Mouse (Mus musculus): Measurements from ENCODE around the gene Fignl1. TPM values are rescaled to one million over a fixed set of nuclear protein-coding genes. Genes with fewer than 3 reads are reported as not detected.

The Fignl1 gene
- polyA plus RNA-seq, 1 experiment from 2014 or later: 66.4 TPM

GRCm38 (mm10) chr11:11737562-11737961 lies 71.2 kb downstream of the Fignl1 start:
- WGBS: 67% methylated on average over 2 of the region's 2 CpGs

More at GRCm38 (mm10) chr11:11737562-11737961, 71.2 kb downstream of the Fignl1 start:
- no peaks in the 10 kb centered on the region for H3K36me3 ChIP-seq (ENCODE audit: control insufficient read depth, insufficient read depth, low read length)
- H3K27me3 ChIP-seq (ENCODE audit: control insufficient read depth, insufficient read depth, low read length): no peaks in the 10 kb centered on the region
- H3K9me3 ChIP-seq (ENCODE audit: control insufficient read depth, low read length): no peaks in the 10 kb centered on the region
- H3K4me3 ChIP-seq (ENCODE audit: low read depth, low read length): no peak overlapping the region
- H3K27ac ChIP-seq (ENCODE audit: low read depth, low read length): no peak overlapping the region
- DNase-seq (ENCODE audit: low spot score) (no peak), ATAC-seq (ENCODE audit: low FRiP score) (no peak)
- H3K4me1 ChIP-seq (replicated peaks; ENCODE audit: control insufficient read depth, insufficient read depth, low read length): no peaks in the 10 kb centered on the region
- no peak overlapping the region for H3K4me2 ChIP-seq (replicated peaks; ENCODE audit: low read depth, low read length)
- no peak overlapping the region for H3K9ac ChIP-seq (ENCODE audit: low read depth, low read length)

Other genes with a start within 250 kb of the Fignl1 start
- not detected in 2 replicates for gene 4930512M02Rik, start 181.1 kb downstream of the Fignl1 start, polyA plus RNA-seq (2014; fragmentation: Nextera tagmentation; extraction: Ambion mirVana)
- 2.3 and 3.5 TPM in 2 replicates for gene Ikzf1, start 124.0 kb downstream of the Fignl1 start, polyA plus RNA-seq (2014; fragmentation: Nextera tagmentation; extraction: Ambion mirVana)
- 8.3 and 14.3 TPM in 2 replicates for gene Ddc, start 89.2 kb upstream of the Fignl1 start, polyA plus RNA-seq (2014; fragmentation: Nextera tagmentation; extraction: Ambion mirVana)
- 158 and 267 TPM in 2 replicates for gene Grb10, start 229.7 kb upstream of the Fignl1 start, polyA plus RNA-seq (2014; fragmentation: Nextera tagmentation; extraction: Ambion mirVana)

Data from hindbrain, embryonic 11.5 days (tissue).